Mouse (Mus musculus) WW6 (cell line): ENCODE measurements around the gene Rnf217.

Source experiments
- DNase-seq: peaks from one replicate; pipeline ENCODE4 v3.0.0-alpha.2; 2013; ENCODE audit warnings: low read depth, low spot score

Rnf217 gene

DNA sequence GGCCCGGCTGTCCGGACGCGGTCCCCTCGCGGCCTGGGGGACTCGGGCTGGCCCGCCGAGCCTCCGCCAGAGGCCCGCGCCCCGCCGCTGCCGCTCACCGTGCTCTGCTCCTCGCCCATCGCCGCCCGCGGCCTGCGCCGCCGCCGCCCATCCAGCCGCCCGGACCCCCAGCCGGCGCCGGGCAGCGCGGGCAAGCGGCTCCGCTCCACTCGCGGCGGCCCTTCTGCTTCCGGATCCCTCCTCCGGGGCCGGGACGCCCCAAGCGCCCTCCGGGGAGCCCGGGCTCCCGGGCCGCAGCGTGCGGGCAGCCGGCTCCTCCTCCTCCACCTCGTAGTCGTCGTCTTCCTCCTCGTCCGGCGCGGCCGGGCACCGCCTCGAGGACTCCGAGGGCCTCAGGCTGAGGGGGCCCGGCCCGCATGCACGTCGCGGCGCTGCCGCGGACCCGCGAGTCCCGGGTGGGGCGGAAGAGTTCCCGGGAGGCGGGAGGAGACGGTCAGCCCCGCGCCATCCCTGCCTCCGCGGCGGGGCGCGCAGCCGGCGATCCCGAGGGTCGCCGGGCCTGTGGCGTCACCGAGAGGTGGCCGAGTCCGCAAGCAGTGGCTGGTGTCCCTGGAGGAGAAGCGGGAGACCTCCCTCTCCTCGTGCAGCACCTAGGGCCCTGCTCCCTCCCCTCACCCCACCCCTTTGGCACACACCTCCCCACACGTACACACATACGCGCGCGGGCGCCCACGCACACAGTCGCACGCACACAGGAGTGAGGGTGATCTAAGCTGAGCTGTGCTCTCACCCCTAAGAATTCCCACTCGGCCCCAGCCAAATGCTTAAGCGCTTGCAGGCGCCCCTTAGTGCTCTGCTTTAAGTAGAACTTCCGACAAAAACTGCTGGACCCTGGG lies at the start of gene Rnf217:
TSS of gene Rnf217 (minus strand) at position 119 of the 896 bp plus-strand sequence.
- DNase-seq, result no peak

DNA sequence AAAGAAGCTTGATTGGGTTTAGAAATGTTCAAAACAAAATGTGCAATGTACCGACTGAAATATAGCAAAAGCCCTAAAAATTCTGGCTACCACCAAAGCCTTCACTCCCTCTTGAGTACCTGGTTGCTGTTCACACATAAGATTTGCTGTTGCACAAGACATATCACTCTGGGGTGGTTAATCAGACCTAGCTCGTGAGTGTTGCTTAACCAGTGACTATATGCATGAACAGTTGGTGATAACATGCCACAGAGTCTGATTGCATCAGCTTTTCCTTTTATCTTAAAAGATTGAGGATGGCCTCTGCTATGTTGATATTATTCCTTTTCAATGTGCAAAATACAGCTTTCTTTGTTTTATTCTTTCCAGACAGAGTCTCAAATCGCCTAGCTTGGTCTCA lies 38.3 kb upstream of the Rnf217 start:
- DNase-seq, result no peak

DNA sequence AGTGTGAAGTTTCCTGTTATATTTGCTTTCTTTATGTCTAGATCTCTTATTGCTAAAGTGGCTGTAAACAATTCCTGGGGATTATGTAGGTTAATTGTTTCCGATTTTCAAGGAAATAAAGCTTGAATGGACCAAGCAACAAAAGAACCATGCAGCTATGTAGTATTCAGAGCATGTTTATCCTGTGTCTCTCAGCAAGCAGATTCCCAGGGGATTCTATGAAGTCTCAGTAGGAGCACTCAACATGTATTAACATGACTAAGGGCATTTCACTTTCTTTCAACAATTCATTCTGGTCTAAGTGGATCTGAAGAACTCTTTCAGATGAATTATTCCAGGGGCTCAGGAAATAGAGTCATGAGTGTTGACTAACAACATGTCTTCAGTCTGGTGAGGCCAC lies 37.1 kb upstream of the Rnf217 start:
- DNase-seq, result no peak

DNA sequence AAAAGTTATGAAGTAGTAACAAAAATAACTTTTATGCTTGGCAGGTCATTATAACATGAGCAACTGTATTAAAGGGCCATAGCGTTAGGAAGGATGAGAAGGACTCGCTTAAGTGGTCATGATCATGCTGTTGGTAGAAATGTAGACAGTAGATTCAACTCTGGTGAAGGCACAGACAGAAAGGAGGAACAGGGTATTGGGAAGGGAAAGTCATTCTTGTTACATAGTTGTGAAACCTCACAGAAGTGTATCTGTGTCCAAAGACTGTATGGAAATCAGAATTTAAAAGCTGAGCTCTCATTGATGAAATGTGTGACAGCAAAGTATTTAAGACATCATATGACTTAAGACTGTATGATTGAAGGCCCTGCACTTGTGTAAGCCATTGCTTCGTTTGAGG lies 26.1 kb upstream of the Rnf217 start:
- DNase-seq, result no peak

DNA sequence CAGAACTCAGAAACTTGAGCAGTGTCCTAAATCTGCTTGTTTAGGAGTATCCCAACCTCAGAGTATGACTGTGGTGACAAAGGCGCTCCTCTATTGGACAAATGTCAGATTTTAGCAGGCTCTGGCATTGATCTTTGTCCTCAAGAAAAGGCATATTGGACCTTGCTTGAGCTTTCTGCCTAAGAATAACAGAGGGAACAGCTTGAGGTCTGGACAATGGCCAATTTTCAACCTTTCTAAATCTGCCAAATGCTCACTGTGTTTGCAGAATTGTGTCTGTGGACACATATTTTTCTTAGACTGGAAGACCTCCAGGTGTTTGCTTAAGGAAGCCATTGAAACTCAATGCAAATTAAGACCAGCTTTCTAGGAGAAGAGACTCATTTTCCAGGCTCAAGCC lies 23.0 kb upstream of the Rnf217 start:
- DNase-seq, result no peak

DNA sequence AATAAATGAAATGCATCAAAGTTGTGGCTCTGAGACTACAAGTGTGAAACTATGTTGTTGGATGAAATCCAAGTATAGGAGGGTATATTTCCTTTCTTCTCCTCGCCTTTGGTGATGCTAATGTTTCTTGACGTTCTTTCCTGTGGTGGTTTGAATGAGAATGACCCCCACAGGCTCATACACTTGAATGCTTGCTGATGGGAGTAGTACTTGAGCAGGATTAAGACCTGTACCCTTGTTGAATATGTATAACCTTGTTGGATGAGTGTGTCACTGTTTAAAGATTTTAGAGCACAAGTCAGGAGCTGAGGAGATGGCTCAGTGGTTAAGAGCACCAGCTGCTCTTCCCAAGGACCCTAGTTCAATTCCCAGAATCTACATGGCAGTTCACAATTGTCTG lies 6.4 kb upstream of the Rnf217 start:
- no peak for DNase-seq

DNA sequence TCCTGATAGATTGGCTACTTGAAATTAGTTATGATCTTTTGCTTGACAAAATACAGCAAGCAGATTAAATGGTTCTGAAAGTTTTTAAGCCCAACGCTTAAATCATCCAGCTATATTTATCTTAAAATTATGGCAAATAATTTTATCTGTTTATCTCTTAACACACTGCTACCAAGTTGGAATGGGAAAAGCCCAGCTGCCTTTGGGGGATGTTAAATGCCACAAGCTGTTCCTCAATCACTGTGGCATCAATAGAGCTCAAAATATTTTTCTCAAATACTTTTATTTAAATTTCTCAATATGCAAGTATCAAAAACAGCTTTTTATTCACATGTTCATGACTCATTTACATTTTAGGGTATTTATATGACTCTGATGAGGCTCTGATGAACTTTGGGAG lies 5.1 kb upstream of the Rnf217 start:
- no peak for DNase-seq

DNA sequence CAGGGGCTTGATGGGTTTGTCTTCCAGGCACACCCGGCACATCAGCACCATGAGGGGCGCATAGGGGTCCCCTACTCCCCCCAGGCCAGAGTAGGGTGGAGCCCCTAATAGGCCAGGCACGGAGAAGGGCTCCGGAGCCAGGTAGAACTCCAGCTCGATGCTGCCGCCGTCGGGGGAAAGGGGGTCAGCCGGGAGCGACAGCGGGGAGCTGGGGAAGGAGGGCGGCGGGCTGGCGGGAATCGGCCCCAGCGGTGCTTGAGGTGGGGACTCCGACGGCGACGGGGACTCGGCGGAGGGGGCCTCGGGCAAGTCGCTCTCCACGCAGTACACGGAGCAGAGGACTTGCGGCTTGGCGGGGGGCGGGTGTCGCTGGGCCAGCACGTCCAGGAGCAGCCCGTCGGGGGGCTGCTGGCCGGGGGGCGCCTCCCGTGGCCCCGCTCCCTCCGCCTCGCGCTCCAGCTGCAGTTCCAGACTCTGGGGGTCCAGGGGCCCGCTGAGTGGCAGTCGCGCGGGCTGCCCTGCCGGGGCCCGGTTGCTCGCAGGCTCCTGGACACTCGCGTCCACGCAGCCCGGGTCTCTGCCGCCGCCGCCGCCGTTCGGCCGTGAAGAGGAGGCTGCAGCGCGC lies 431 bp downstream of the Rnf217 start:
- DNase-seq, result no peak

DNA sequence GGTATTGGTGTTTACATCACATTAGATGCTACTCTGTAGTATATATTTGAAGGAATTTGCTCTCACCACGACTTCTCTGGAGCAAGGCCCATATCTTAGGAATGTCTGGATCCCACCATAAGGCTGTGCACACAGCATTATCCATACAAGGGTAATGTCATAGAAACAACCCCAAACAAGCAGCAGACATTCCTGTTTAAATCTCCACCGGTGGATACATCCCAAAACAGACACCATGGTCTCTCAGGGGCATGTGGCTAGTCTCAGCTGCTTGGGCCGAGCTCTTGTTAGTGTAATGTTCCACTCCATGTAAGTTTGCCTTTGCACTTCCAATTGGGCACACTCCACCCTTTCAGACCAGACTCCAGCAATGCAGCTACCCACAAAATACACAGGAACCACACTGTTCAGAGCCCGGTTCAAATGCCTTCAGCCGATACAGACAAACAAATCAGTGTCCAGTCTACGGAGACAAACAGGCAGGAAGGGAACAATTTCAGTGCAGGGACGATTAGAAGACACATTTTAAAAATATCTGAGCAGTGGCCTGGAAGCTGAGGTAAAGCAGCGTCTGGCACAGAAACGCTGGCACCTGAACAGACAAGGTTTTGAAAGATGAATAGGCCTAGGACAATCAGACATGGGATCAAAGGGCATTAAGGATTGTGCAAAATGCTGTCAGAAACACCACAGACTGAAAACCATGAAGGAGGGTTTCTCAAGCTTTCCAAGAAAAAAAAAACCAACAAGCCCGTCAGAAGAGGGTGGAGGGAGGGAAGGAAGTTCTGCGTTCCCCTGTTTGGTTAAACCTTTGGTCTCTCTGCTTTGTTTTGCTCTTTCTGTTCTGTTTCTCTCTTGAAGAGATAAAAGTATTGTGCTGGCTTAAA lies 1.8 kb downstream of the Rnf217 start:
- DNase-seq, result no peak

DNA sequence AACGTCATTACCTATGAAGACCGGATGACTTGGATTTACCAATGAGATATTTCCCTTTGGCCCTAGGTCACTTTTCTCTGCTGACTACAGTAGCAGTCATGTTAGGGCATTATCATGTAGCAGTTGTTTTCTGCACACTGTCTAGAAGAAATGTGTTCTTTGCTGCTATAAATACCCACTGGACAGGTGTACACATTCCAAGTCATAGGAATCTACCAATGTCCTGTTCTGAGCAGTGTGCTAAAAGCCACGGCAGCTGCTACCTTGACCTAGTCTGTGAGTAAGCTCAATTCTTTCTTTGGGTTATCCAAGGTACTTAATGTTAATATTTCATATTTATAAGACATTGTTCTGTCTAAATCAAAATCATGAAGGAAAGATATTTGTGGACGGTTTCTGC lies 5.1 kb downstream of the Rnf217 start:
- DNase-seq, result no peak

DNA sequence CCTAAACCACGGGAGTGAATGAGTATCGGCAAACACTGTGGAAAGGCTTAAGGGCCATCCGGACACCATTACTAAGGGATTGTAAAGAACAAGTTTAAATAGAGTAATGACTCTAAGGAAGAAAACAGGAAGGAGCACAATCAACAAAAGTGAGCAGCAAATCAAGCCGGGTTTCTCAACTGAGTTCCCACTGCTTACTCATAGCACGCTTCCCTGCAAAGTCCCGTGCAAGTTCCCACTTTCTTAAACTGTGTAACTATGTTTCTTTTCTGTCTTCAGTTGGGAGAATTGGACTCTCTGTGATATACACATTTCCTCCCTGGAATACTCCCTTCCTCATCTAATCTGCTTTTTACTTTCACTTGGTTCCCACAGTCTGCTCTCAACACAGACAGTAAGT lies 8.9 kb downstream of the Rnf217 start:
- DNase-seq, result no peak

DNA sequence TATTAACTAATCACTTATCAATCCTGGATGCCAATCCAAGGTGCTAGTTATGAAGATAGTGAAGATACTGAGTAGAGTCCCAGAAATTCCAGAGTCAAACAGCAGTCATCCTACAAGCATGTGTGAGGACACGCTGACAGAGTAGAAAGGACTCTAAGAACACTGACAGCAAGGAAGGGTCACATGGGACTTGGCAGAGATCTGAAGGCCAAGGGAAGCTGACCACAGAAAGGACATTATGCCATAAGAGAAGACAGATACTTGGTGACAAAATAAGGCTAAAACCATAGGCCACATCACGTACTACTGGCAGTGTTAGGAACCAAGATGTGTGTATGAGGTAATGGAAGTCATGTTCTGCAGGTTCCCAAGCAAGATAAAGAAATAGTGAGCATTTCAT lies 11.1 kb downstream of the Rnf217 start:
- DNase-seq, result no peak

DNA sequence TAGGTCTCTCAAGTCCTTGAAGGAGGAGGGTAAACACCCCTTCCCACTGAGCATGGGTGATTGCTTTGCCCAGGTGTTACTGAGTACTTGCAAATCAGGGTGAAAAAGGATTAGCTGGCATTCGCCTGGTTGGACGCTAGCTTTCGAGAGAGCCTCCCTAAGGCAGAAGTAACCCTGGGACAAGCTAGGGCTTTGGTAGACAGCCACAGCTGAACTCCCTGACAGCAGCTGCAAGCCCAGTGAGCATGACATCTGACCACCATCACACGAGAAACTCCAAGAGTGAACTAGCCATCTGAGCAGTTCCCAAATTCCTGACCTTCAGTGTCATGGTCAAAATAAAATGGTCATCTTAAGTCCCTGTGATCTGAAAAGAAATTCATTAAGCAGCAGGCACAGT lies 12.2 kb downstream of the Rnf217 start:
- DNase-seq, result no peak

DNA sequence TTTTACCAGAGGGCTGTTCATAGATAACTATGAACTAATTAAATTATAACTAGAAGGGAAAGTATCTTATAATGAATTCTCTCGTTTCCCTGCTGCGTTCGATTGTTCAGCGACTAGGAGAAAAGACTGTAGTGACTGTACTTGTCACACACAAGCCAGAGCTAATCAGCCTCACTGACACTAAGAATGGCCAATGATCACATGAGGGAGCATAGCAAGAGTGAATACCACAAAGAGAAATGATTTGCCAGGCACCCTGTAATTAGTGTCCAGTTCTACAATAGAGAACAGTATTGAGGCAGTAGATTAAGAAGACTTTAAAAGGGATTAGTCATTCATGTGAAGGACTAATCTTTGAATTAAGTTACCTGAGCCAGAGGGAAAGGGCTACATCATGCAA lies 13.7 kb downstream of the Rnf217 start:
- DNase-seq, result no peak

DNA sequence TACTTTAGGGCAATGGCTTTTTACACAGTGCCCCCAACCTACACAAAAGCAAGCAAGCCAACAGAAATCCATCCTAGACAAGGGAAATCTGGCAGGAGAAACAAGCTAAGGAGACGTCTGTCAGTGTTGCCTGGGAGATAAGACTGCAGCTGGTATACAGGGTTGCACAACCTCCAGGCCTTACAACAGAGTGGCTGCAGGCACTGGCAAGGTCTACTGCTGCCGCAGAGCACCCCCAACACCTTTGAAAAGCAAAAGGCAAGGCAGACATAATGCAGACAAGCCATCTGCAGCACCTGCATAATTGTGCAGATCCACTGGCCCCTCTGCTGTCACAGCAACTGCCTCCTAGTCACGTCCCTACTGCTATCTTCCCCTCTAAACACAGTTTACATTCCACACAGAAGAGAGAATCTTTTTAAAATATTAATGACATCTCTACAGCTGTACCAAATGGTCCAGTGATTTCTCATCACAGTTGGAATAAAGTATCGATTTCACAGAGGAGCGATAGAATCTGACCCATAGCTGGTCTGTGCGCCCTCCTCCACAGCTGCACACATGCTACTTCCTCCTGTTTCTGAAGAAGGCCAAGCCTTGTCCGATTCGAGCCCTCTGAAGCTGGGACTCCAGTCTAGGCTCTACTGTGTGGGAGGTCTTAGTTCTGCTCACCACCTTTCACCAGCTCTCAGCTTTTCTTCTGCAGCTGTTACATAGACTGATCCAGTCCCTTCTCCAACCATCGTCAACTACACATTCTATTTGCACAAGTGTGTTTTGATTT lies 16.1 kb downstream of the Rnf217 start:
- no peak for DNase-seq

DNA sequence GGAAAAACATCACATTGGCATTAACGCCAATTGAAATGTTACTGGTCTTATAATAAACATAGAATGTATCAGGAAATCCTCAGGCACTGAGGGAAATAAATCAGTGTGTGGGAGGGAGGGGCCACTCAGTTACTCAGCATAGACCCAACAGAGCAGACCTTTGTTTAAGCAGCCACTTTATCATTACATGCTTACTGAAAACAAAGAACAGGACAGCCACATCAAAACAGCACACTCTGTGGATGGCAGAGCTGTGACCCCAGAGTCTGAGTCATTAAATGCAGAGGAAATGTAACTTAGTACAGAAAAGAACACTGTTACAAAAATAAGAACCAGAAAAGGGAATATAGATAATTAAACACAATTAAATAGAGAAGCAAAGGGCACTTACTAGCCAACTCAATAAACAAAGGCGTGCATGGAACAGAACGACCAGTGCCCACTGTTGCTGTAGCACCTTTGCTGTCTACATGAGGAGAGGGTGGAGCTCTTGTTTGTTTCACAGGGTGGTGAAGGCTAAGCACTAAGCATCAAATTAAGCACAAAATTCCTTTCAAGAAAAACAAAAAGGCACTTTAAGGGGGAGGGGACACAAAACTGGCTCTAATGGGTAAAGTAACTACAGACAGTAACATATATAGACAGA lies 16.8 kb downstream of the Rnf217 start:
- DNase-seq, result no peak

DNA sequence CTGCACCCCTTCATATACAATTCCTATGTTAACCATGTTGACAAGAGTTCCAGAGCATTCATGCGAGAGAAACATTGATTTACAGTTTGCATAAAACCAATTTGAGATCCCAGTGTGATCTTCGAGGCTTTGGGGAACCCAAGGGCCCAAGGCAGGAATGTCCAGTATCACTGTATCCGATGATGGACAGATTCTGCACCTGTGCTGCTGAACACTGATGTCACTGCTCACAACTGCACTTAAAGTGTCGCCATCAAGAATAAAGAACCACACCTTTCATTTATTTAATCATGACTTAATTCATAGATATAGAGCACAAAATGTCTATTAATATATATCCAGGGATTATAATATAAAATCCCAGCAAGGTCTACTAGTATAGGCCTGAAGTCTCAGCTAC lies 28.3 kb downstream of the Rnf217 start:
- no peak for DNase-seq

DNA sequence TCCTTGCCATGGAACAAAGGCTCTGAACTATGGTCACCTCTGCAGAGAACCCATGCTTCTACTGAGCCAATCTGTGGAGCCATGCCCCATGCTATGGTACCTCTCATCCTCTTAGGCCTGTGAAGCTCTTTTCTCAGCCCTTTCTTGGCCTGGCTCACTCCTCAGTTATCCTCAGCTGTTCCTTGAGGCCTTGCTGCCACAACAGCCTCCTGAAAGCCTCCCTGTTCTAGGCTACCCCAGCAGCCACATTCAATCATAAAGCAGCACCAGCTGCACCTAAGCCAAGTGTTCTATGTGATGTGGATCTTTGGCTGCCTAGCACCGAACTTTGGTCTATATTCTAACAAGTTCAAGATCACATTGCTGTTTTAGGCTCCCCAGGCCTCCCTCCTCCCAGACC lies 28.9 kb downstream of the Rnf217 start:
- no peak for DNase-seq

DNA sequence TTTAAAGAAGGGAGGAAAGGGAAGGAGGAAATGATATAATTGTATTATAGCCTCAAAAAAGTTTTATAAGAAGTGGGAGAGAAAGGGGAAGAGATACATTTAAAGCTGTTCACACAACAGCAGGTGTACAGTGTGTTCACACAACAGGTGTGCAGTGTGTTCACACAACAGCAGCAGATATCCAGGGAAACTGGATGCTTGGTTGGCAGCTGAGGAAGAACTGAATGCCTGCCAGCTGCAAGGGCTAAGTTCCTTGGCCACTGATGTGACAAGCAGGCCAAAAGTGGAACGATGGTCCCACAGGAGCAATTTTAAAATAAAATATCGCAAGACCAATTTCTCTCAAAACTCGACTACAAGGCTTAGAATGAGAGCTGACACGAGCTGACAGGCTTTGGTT lies 35.7 kb downstream of the Rnf217 start:
- DNase-seq, result no peak

DNA sequence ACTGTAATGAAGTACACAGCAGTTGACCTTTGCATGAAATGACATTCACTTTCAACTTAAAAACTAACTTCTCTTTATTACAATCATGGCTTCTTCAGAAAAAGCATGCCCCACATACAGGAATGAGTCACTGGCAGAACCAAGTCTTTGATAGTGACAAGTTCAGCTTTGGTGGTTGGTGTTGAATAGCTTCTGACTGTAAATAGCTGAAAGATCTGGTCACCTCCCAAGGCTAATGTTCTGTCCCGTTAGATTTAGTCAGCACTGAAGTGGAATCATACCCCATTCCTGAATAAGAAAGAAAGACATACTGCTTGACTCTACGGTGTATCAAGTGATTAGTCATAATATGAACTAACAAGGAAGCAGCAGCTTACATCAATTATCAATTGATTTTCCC lies 51.7 kb downstream of the Rnf217 start:
- no peak for DNase-seq

DNA sequence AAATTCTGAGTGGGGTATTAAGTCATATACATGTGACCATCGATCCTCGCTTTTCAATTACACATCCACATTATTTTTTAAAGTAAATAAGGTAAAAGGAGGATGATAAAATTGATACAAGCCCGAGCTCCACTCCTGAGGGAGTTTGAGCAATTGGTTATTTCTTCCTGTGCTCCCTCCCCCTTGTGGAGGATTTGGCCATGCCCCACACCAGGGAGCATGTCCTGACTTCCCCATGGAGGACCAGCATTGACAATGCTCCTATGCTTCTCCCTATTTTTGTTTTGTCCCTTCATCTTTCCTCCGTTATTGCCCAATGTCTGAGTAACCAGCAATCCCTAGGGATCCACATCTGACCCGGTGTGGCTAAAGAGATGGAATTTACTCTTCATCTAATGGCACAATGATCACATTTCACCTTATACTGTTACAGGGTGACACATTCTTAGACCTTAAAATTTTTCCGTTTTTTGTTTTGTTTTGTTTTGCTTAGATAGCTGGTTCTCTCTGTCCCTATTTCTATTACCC lies 53.5 kb downstream of the Rnf217 start:
- DNase-seq, result no peak
